Mouse (Mus musculus) limb, embryonic 15.5 days (tissue): Measurements from ENCODE around the gene Igsf21. TPM values are rescaled to one million over a fixed set of nuclear protein-coding genes. Genes with fewer than 3 reads are reported as not detected.

Experiments used
- ATAC-seq: fragments of 200-750 bp; cut with Nextera tagmentation; 2 replicates; pipeline ENCODE4 v1.8.0; 2017; ENCODE audit warnings: low read depth, moderate TSS enrichment; ENCODE audit not compliant: insufficient number of reproducible peaks, low FRiP score, low TSS enrichment
- H3K27ac ChIP-seq: fragments of 300-500 bp; sonication (generic); 2 replicates; pipeline ENCODE4 v1.5.1; 2015; ENCODE audit warnings: moderate library complexity, mild to moderate bottlenecking, inconsistent platforms
- H3K27me3 ChIP-seq: fragments of 300-500 bp; sonication (generic); 2 replicates; pipeline ENCODE4 v1.6.1; 2015; ENCODE audit warnings: inconsistent platforms
- H3K36me3 ChIP-seq: fragments of 300-500 bp; sonication (generic); 2 replicates; pipeline ENCODE4 v1.6.1; 2015; ENCODE audit warnings: inconsistent platforms
- H3K4me1 ChIP-seq: fragments of 300-500 bp; sonication (generic); 2 replicates; pipeline ENCODE4 v1.6.1; 2015; ENCODE audit warnings: inconsistent platforms
- H3K4me2 ChIP-seq: fragments of 300-500 bp; sonication (generic); 2 replicates; pipeline ENCODE4 v1.6.1; 2015; ENCODE audit warnings: mild to moderate bottlenecking, inconsistent platforms
- H3K4me3 ChIP-seq: fragments of 300-500 bp; sonication (generic); 2 replicates; pipeline ENCODE4 v1.5.1; 2015; ENCODE audit warnings: mild to moderate bottlenecking, inconsistent platforms
- H3K9ac ChIP-seq: fragments of 300-500 bp; sonication (generic); 2 replicates; pipeline ENCODE4 v1.6.1; 2015; ENCODE audit warnings: inconsistent platforms
- H3K9me3 ChIP-seq: fragments of 300-500 bp; sonication (generic); 2 replicates; pipeline ENCODE4 v1.6.1; 2016; ENCODE audit warnings: inconsistent platforms
- WGBS: fragments of 180-500 bp; shearing (Covaris S2); methylation state at CpG from one replicate; pipeline ENCODE4 v1.1.7; 2015; 5-methylcytosine and 5-hydroxymethylcytosine counted together
- polyA plus RNA-seq: library from polyadenylated mRNA; unstranded; fragments of >200 nt; fragmentation: Nextera tagmentation; extraction: Ambion mirVana; gene quantifications from 2 replicates; pipeline ENCODE4 v1.2.1, GENCODE M21; 2015

Gene Igsf21
- polyA plus RNA-seq, 1 experiment from 2014 or later, result 0.73 TPM

DNA sequence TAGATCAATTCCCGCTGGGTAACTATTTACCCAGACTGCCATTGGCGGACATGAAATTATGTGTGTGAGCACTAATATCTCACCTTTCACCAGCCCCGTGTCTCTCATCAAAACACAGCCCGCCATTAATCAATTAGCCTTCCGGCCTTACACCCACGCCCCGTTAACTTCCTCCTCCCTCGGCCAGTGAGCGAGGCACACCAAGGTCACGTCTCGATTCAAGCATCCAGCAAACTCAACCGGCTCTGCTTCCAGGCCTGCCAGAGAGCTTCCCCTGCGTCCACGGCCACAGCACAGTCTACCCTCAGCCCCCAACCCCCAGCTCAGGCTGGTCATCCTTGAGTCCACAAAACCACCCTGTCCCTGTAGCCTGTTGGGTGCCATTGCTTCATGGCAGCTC, 32.2 kb downstream of the Igsf21 start:
- no peak for ATAC-seq
- Histone ChIP-seq H3K36me3 (no peaks in the 10 kb centered on the region), H3K27ac (no peak overlapping the region), H3K4me1 (no peaks in the 10 kb centered on the region), H3K9me3 (no peaks in the 10 kb centered on the region), H3K27me3 (0 out of 2 replicates have a peak, but pooled peaks cover 7% of the 10 kb centered on the region), H3K4me2 (no peak overlapping the region), H3K9ac (no peak overlapping the region), H3K4me3 (no peak overlapping the region)
- whole genome bisulfite sequencing, result 26% methylated on average over 14 of the region's 14 CpGs

DNA sequence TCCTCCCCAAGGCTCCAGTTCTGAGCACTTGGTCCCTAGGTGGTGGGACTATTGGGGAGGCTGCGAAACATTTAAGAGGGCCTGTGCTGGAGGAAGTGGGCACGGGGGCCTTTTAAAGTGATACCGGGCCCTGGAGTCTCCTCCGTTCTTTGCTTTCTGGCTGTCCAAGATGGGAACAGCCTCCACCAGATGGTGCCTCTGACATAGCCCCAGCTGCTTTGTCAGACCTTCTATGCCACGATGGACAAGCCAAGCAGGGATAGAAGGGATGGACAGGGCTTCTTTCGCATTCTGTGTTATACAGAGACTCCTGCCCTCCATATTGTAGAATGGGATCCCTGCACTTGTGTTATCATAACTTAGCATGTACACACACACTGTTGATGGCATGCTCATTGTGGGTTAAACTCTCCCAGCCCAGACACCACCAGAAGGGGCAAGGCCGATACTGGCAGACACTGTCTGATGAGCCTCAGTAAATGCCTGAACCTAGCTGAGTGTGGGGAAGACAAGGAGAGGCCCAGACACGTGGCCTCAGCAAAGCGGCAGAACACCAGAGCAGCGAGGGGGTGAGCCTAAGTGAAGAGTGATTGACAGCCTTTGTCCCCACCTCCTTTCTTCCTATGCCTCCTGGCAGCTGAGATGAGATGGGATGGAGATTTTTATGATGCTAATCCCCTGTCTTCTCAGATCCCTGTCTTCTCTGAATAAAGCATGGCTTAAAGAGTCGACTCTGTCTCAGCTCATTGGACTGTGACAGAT, 36.3 kb downstream of the Igsf21 start:
- Histone ChIP-seq H3K4me1 (no peaks in the 10 kb centered on the region), H3K4me3 (no peak overlapping the region), H3K27me3 (peaks cover 13% of the 10 kb centered on the region; the same call in 1 of the 2 replicates), H3K9ac (no peak overlapping the region), H3K4me2 (no peak overlapping the region), H3K27ac (no peak overlapping the region), H3K36me3 (no peaks in the 10 kb centered on the region), H3K9me3 (no peaks in the 10 kb centered on the region)
- ATAC-seq, result no peak
- 61% methylated on average over 11 of the region's 11 CpGs for WGBS

DNA sequence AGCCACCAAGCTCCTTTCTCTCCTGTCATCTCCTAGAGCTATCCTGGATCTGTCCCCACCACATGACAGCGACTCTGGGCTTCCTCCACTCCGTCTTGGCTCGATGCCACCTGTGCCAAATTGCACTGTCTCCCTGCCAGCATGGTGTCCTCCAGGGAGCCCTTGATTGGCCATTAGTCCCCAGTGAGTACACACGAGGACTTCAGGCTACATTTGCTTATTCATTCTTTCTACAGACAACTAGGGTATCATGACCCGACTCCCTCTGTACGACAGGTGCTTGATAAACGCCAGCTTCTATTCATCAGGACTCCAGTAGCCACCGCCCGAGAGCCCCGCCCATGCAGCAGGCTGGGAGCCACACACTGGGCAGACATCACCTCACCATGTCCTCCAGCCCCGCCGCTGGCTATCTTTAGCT, 40.8 kb downstream of the Igsf21 start:
- Histone ChIP-seq H3K4me2 (no peak overlapping the region), H3K27ac (no peak overlapping the region), H3K27me3 (peaks cover 16% of the 10 kb centered on the region; the same call in 1 of the 2 replicates), H3K36me3 (no peaks in the 10 kb centered on the region), H3K4me1 (no peaks in the 10 kb centered on the region), H3K4me3 (no peak overlapping the region), H3K9ac (no peak overlapping the region), H3K9me3 (no peaks in the 10 kb centered on the region)
- WGBS, result 73% methylated on average over 12 of the region's 12 CpGs
- no peak for ATAC-seq

DNA sequence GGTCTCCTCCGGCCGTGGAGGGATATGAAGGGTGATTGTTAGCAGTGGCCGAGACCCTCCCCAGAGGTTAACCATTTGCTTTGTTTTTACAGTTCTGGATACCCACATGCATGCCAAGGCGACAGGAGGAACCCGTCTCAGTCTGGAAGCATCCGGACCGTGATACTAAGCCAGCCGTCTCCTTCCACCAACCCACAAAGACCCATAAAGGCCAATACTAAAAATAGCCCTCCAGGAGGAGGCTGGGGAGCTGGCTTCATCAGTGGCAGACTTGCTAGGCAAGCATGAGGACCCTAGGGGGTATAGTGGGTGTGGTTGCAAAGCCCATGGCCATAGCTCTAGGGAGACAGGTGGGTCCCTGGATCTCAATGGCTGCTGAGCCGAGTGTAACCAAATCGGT, 41.8 kb downstream of the Igsf21 start:
- H3K36me3 ChIP-seq, result no peaks in the 10 kb centered on the region
- no peaks in the 10 kb centered on the region for H3K4me1 ChIP-seq
- H3K27ac ChIP-seq, result no peak overlapping the region
- WGBS, result 63% methylated on average over 10 of the region's 10 CpGs
- no peak for ATAC-seq
- no peak overlapping the region for H3K4me2 ChIP-seq
- no peak overlapping the region for H3K9ac ChIP-seq
- H3K4me3 ChIP-seq, result no peak overlapping the region
- H3K27me3 ChIP-seq, result peaks cover 10% of the 10 kb centered on the region; the same call in 1 of the 2 replicates
- no peaks in the 10 kb centered on the region for H3K9me3 ChIP-seq

DNA sequence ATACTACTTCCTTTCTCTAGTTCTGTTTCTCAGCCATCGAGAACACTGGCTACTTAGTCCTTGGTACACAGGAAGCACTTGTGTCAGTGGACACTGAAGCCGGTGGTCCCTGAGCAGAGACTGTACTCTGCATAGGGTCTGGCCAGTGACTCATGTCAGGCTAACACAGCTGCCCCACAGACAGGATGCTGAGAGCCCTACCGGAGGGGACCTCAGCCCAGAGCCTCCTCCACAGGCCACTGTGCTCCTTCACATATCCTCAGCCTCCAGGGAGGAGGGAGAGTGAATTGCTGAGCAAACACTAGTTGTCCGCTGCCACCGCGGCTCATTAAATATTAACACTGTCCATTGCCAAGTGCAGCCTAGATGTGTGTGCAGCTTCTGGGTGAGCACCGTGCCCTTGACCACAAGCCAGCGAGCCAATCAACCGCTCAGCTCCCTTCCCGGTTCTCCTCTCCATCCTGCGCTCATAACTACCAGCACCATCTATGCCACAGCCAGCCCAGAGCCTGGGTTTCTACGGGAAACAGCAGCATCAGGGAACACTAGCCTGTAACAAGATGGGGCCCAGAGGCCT, 42.8 kb downstream of the Igsf21 start:
- Histone ChIP-seq H3K27ac (no peak overlapping the region), H3K4me3 (no peak overlapping the region), H3K4me2 (no peak overlapping the region), H3K9me3 (no peaks in the 10 kb centered on the region), H3K4me1 (no peaks in the 10 kb centered on the region), H3K36me3 (no peaks in the 10 kb centered on the region), H3K27me3 (peaks cover 10% of the 10 kb centered on the region; the same call in 1 of the 2 replicates), H3K9ac (no peak overlapping the region)
- 83% methylated on average over 12 of the region's 12 CpGs for WGBS
- ATAC-seq, result no peak

DNA sequence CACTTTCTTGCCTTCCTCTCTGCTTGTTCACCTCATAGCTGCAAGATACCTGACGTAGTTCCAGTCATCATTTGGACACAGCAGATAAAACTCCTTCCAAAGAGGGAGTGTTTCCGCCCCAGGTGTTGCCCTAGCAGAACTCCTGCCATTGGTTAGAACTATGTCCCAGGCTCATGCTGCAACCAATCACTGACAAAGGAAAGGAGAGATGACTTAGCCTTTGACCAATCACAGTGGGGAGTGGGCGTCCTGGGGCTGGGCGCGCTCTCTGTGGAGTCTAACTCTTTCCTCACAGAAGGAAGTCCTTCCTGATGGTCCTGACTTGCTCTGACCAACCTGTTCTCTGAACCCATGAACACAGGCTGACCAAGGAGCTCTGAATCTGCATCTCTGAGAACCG, 44.4 kb downstream of the Igsf21 start:
- no peak for ATAC-seq
- Histone ChIP-seq H3K36me3 (no peaks in the 10 kb centered on the region), H3K9ac (no peak overlapping the region), H3K4me3 (no peak overlapping the region), H3K9me3 (no peaks in the 10 kb centered on the region), H3K4me2 (no peak overlapping the region), H3K27me3 (peaks cover 10% of the 10 kb centered on the region; the same call in 1 of the 2 replicates), H3K27ac (no peak overlapping the region), H3K4me1 (no peaks in the 10 kb centered on the region)
- 38% methylated on average over 6 of the region's 6 CpGs for WGBS

DNA sequence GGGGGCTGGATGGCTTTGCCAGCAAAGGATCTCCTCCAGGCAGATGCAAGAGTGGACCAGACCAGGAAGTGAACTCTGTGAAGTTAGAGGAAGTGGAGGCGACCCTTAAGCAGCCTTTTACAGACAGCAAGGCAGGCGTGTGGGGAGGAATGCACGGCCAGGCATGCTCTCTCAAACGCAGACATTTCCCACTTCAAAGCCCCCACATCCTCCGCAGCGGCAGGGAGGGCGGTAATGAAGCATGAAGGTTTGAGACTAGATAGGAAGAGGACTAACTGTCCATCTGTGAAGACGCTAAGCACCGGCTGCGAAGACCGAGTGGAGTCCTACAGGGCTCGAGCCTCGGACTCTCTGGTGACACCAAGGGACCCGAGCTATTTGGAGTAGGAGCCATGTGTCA, 46.3 kb downstream of the Igsf21 start:
- Histone ChIP-seq H3K4me3 (no peak overlapping the region), H3K9ac (no peak overlapping the region), H3K9me3 (no peaks in the 10 kb centered on the region), H3K4me2 (no peak overlapping the region), H3K36me3 (no peaks in the 10 kb centered on the region), H3K4me1 (no peaks in the 10 kb centered on the region), H3K27ac (no peak overlapping the region), H3K27me3 (peaks cover 8% of the 10 kb centered on the region; the same call in 1 of the 2 replicates)
- no peak for ATAC-seq
- 73% methylated on average over 14 of the region's 14 CpGs for WGBS

DNA sequence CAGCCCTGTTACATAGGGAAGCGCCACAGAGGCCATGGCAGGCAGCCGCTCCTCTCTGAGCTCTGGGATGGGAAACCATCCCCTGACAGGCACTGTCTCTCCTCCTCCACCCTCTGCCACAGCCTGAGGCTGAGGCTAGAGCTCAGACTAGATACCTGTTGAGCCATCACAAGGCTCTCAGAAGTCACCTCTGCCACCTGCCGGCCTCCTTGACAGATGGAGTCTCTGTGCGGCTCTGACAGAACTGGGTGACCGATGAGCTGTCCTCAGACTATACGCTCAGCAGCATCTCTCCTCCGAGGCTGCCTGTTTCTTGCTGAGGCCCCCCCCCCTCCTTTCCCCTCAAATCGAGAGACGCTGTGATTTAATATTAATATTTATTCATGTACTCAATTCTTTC, 49.9 kb downstream of the Igsf21 start:
- no peak for ATAC-seq
- H3K27ac ChIP-seq, result no peak overlapping the region
- H3K27me3 ChIP-seq, result peaks cover 5% of the 10 kb centered on the region; the same call in 1 of the 2 replicates
- no peaks in the 10 kb centered on the region for H3K9me3 ChIP-seq
- no peak overlapping the region for H3K4me2 ChIP-seq
- H3K4me1 ChIP-seq, result no peaks in the 10 kb centered on the region
- no peaks in the 10 kb centered on the region for H3K36me3 ChIP-seq
- no peak overlapping the region for H3K4me3 ChIP-seq
- 63% methylated on average over 9 of the region's 9 CpGs for WGBS
- no peak overlapping the region for H3K9ac ChIP-seq

DNA sequence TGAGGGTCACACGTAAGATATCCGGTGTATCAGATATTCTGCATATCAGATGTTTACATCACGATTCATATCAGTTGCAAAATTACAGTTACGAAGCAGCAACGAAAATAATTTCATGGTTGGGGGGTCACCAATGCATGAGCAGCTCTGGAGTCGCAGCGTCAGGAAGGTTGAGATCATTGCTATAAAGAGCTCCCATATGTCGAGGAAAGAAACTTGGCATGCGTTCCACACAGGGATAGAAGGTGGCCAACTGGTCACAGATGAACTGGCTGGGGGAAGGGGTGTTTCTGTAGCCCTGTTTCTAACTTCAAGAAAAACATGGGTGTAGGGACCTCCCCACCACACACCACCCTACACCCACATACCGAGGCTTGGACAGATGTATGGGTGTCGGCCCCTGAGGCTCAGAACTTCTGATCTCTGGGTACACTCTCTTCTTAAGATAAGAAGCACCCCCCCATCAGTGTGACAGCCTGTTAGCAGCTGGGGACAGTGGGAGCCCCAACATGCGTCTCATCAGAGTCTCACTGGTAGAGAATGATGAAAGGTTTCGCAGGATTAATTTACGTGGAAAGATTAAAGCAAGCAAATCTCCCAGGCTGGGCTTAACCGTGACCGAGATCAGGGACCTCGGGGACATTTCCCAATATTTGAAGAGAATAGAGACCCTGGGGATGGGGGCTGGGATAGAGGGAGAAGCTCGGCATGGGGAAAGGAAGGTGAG, 54.1 kb downstream of the Igsf21 start:
- ATAC-seq, result no peak
- 82% methylated on average over 18 of the region's 18 CpGs for WGBS

DNA sequence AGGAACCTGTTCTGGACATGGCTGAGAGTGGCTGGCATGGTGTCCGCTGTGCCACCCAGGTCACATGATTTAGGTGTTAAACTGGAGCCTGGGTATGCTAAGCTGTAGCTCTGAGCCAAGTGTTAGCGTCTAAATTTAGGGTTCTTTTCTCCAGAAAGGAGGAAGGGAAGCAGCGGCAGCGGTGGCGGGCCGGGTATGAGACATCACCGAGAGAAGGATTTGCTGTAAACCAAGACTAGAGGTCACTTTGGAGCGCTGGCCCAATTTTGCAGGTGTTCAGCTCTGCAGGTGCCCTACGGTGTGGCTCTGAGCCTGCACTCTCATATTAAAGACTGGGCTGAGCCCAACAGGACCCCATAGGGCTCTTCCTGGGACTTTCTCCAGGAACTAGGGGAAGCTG, 57.0 kb downstream of the Igsf21 start:
- no peak for ATAC-seq
- Histone ChIP-seq H3K27ac (no peak overlapping the region), H3K9me3 (no peaks in the 10 kb centered on the region), H3K4me1 (no peaks in the 10 kb centered on the region), H3K36me3 (no peaks in the 10 kb centered on the region), H3K27me3 (peaks cover 7% of the 10 kb centered on the region; the same call in 1 of the 2 replicates), H3K9ac (no peak overlapping the region), H3K4me2 (no peak overlapping the region), H3K4me3 (no peak overlapping the region)
- 85% methylated on average over 9 of the region's 9 CpGs for WGBS

More for the DNA sequence above, 54.1 kb downstream of the Igsf21 start:
- H3K9me3 ChIP-seq, result no peaks in the 10 kb centered on the region
- H3K9ac ChIP-seq, result no peak overlapping the region
- no peaks in the 10 kb centered on the region for H3K4me1 ChIP-seq
- H3K27me3 ChIP-seq, result peaks cover 12% of the 10 kb centered on the region; the same call in 1 of the 2 replicates
- H3K4me2 ChIP-seq, result no peak overlapping the region
- H3K27ac ChIP-seq, result no peak overlapping the region
- H3K36me3 ChIP-seq, result no peaks in the 10 kb centered on the region
- H3K4me3 ChIP-seq, result no peak overlapping the region

DNA sequence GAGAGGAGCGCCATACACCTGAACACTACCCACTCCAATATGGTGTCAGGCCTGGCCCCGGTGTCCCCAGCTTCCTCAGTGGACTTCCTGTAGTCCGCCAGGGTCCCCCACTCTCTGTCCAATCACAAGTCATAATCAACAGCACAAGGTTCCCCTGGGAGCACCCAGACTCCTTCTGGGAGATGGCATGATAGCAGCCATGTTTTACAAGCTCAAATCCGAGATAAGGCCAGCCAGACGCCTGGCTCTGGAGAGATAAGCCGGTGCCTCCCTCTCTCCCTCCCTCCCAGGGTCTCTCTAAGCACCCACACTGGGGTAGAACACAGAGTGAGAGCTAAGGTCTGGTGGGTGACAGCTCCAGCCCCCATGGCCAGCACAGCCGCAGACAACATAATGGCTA, 58.0 kb downstream of the Igsf21 start:
- Histone ChIP-seq H3K4me2 (no peak overlapping the region), H3K9ac (no peak overlapping the region), H3K27me3 (peaks cover 7% of the 10 kb centered on the region; the same call in 1 of the 2 replicates), H3K9me3 (no peaks in the 10 kb centered on the region), H3K4me3 (no peak overlapping the region), H3K4me1 (no peaks in the 10 kb centered on the region), H3K36me3 (no peaks in the 10 kb centered on the region), H3K27ac (no peak overlapping the region)
- 72% methylated on average over 7 of the region's 7 CpGs for WGBS
- no peak for ATAC-seq
